Mouse (Mus musculus): ENCODE data around the gene Ccdc171. TPM values are rescaled to one million over a fixed set of nuclear protein-coding genes. Genes with fewer than 3 reads are reported as not detected.

Gene Ccdc171
- total RNA-seq, 2 experiments from 2014 or later, result 3.3 to 3.5 TPM

DNA sequence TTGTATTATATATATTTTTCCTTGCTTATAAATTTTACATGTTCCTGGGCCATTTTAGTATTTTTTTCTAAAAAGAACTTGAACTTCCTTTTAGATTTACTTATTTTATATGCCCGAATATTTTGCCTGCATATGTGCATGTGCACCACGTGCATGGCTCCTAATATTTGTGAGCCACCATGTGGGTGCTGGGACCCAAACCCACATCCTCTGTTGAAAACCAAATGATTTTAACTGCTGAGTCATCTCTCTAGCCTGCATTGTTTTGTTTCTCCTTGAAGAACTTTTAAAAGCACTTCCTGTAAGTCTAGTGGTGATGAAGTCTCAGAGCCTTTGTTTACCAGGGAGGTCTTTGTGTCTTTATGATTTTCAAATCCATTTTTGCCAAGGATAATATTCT lies 259.8 kb downstream of the Ccdc171 start:
- no peak for DNase-seq (ENCODE audit: low spot score in 2 of 2)

DNA sequence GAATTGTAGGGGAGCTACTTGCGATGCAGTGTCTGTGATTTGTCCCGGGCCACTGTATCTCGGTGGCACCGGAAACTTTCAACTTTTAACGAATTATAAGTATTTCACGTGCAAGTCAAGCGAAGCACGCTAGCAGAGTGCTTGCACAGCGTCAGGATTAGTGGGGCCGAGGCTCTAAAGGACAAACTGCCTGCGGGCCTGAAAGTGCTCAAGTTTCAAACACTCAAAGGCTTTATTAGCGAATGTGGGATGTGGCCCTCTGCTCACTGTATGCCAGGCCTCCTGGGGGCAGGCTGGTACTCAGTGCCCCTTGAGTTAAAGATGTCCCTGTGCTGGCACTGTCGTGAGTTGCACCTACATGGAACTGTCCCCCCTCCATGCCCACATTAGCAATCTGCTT lies 266.5 kb downstream of the Ccdc171 start:
- DNase-seq (ENCODE audit: low spot score in 2 of 2), result no peak

GRCm38 (mm10) chr4:83794315-83794922 lies 269.1 kb downstream of the Ccdc171 start:
- no peak for DNase-seq (ENCODE audit: low spot score in 2 of 2)

DNA sequence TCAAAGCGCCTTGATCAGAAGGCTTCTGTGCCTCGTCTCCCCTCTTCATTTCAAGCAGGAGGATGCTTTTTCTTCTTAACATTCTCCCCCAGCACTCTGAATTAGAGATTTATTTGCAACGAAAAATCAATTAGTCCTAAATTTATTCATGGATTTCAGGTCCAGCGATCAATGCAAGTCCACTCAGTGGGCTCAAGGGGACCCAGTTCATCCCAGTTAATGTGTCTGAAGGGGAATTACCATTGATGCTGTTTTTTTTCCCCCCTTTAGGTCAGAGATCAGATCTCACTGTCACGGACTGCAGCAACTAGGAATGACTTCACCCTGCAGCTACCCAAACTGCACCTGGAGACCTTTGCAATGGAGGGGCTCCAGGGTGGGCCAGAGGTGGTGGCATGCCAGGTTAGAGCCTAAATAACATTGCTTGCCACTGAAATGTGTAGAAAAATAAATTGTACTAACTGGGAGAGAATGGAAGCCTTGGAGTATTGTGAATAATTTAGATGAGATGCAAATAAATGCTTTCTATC lies 269.6 kb downstream of the Ccdc171 start:
- no peak for DNase-seq (ENCODE audit: low spot score in 2 of 2)

- no peak for DNase-seq (ENCODE audit: low spot score in 2 of 2)
Measured at GRCm38 (mm10) chr4:83797976-83798375, 272.6 kb downstream of the Ccdc171 start.

- DNase-seq (ENCODE audit: low spot score in 2 of 2), result no peak
Measured at GRCm38 (mm10) chr4:83798674-83799430, 273.5 kb downstream of the Ccdc171 start.

- DNase-seq (ENCODE audit: low spot score in 2 of 2), result no peak
Measured at GRCm38 (mm10) chr4:83800402-83800801, 275.1 kb downstream of the Ccdc171 start.

- DNase-seq (ENCODE audit: low spot score in 2 of 2), result no peak
Measured at GRCm38 (mm10) chr4:83816925-83817324, 291.6 kb downstream of the Ccdc171 start.

DNA sequence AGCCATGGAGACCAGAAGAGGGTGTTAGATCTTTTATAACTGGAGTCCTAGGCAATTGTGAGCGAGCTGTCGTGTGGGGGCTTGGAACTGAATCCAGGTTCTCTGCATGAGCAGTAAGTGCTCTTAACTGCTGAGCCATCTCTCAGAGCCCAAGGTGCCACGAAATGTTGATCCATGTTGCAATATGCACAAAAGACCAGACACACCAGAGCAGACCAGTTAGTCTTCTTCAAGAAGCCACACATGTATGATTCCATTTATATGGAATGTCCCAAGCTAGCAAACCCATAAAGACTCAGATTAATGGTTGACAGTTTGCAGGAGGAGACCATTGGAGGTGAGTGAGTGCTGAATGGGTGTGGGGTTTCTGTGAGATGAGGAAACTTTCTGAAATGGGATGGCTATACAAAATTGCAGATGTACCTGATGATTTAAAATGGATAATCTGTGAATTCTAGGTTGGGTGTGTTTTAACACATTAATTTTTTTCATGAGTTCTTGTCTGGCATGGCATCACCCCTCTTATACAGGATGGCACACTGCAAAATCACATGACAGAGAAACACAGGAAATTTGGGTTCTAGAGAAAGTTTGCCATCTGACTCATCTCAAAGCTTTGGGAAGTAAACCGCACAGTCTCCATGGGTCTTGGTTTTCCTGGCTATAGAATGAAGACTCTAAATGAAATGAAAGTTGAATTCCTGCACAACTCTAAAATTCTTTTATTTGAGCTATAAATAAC lies 304.5 kb downstream of the Ccdc171 start:
- DNase-seq (ENCODE audit: low spot score in 2 of 2), result no peak

DNA sequence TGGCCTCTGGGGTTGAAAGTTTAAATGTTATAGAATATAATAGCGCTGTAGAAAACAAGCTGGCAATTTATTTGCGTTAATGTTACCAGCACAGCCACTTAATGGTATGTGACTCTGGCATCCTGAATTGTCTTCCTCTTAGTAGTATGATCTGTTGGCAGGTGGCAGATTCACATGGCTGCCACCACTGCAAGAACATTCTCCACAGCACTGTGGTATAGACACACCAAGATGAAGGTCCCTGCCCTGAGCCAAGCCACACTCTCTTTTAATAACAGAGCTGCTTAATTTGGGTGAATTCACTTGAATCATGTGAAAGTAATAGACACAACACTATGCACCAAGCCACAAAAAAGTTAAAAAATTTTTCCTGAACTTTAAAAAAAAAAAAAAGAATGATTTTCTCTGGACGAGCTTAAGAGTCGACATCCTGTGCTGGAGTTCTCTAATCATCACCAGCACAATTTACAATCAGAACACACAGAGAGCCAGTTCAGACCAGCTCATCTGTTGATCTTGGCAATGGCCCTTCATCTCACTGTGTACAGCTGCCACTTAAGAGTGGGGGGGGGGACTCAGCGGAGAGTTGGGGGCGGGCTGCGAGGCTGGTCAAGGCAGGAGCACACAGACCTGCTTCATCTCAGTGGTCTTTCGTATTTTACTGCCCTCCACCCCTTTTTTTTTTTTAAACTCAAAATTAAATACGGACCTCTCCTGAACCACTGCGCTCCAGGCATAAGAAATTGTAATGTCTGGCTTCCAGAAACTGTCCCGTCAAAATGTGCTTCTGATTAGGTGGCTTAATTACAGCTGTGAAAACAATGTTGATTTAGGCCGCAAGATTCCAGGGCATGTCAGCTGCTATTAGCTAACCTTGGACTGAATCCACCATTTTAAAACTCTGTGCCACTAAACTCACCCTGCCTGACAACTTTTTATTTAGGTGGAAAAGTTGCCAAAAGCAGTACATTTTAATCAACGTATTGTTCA lies 305.8 kb downstream of the Ccdc171 start:
- DNase-seq (ENCODE audit: low spot score in 2 of 2), result no peak

DNA sequence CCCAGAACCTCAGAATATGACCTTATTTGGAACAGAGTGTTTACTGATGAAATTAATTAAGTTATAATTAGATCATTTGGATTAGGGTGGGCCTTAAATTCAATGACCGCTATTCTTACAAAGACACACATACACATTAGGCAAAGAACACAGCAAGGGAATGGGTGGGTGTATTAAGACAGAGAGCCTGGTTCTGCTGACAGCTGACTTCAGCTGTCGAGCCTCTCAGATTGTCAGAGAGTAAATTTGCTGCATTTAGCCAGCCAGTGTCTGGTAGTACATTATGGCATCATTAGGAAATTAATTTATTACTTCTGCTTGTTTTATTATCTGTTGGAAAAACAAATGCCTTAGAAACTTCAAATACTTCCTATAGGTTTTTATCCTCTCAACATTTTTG lies 313.7 kb downstream of the Ccdc171 start:
- DNase-seq (ENCODE audit: low spot score in 2 of 2), result no peak

DNA sequence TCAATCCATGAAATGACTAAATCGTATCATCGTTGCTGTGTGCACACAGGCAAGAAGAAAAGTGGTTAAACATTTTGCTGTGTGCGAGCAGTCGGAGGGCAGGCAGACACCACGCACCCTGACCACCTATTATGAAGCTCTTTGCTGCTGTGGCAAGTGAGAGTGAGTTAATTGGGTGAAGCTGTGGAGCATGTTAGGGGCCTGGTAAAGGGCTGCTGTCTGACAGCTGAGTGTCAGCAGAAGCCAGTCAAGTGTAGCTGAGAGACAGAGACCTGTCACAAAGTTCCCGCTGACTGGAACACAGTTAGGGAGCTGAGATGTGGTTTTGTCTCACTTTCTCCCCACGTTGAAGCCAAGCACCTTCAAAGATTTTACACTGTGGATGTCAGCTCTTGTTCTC lies 321.0 kb downstream of the Ccdc171 start:
- DNase-seq (ENCODE audit: low spot score in 2 of 2), result no peak

DNA sequence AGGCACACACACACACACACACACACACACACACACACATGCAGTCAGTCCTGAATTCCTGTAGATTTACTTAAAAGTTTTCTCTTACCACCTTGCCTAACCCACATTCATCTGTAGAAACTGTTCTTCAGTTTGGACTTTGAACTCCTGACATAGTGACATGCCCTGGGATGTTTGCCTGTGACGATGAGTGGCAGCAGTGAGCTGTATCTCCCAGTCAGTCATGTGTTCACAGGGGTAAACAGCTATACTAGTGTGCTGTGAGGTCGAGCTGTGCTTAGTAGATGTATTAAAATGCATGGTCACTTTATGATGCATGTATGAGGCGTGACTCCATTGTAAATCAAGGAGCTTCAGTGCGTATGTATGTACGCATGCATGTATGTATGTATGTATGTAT lies 328.5 kb downstream of the Ccdc171 start:
- no peak for DNase-seq (ENCODE audit: low spot score in 2 of 2)

- DNase-seq (ENCODE audit: low spot score in 2 of 2), result no peak
Measured at GRCm38 (mm10) chr4:83861706-83862105, 336.4 kb downstream of the Ccdc171 start.

- DNase-seq (ENCODE audit: low spot score in 2 of 2), result no peak
Measured at GRCm38 (mm10) chr4:83862295-83862694, 336.9 kb downstream of the Ccdc171 start.

- no peak for DNase-seq (ENCODE audit: low spot score in 2 of 2)
Measured at GRCm38 (mm10) chr4:83876600-83876999, 351.3 kb downstream of the Ccdc171 start.

- DNase-seq (ENCODE audit: low spot score in 2 of 2), result no peak
Measured at GRCm38 (mm10) chr4:83878236-83878635, 352.9 kb downstream of the Ccdc171 start.

DNA sequence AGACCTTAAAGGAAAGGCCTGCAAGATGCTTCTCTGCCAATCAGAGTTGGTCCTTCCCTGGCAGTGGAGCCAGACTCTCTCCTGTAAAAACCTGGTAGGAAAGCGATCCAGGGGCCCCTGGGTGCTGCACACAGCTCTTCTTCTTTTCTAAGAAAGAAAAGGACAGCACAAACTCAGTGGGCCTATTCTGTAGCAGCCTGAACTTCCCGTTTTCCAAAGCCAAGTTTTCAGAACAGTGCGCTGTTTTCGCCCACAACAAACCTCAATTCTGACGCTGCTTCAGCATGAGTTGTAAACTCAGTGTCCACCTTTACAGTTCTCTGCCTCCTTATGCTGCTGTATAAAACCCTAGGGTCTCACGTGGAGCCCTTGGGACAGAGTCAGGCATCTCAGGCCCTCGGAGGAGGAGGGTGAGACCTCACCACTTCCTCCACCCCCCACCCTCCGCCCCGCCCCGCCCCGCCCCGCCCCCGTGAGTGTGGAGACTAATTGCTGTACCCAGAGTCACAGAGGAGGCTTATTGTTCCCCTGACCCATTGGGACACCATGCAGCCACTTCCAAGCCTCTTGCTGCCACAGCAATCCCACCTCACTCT lies 363.2 kb downstream of the Ccdc171 start:
- DNase-seq (ENCODE audit: low spot score in 2 of 2), result no peak

DNA sequence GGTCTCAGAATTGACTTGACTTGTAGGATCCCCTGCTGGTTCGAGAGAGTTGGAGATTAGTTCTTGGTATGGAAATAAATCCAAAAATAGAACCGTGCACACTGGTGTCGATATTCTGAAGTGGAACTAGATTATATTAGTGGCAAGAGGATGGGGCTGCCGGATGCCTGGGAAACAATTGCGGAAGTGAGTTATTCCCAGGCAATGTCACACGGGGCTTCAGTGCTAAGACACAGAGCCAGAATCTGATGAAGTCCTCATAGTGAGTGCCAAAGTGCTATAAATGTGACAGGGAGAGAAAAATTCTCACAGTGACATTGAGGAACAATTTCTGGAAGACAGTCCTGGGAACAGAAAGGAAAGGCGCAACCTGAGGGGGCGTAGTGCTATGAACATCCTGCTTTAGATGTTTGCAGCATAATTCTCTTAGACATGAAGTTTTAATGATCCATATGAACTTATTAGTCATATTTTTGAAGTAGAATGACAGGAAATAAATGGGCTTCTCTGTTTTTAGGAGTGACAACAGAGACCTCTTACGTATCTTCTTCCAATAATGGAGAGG lies 376.8 kb downstream of the Ccdc171 start:
- no peak for DNase-seq (ENCODE audit: low spot score in 2 of 2)

All from adrenal gland, postnatal 4 days (tissue).